In the genomic region with DNA sequence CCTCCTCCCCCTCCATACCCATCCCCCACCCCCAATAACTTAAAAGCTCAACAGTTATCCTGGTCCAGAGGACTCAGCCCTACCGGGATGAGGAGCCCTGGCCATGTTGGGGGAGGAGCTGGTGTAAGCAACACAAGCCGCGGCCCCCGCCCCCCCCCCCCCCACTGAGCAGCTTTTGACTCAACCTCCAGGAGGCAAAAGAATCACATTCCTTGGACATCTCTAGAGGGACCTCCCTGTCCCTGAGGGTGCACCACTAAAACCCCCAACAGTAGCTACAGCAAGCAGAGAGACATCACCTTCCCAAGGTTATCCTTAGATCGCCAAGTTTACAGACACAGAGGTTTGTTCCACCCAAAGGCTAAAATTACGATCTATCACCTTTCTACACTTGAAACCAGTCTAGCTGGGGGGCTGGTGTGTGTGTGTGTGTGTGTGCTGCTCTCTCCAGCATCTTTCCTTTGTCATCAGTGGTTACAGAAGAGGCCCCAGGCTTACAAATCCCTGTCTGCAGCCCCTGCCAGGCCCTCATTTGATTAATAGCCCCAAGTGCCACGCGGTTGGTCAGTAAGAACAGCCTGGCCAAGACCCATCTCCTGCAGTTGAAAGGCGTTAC, we compare ENCODE assay signal across 8 mouse cellular contexts. TPM values are rescaled to one million over a fixed set of nuclear protein-coding genes. Genes with fewer than 3 reads are reported as not detected.
DNase-seq lines count a peak whose midpoint lies in the region; ATAC-seq and TF ChIP-seq lines count a peak whose summit lies in the region.

No protein-coding gene starts in this region.

- H3K36me3 ChIP-seq in kidney, embryonic 16.5 days (ENCODE audit: insufficient read depth, low read length): no peaks in the 10 kb centered on the region; the same call in 1 of the 2 replicates
- H3K36me3 ChIP-seq in hindbrain, postnatal 0 days (ENCODE audit: insufficient read depth, low read length): no peaks in the 10 kb centered on the region
- H3K36me3 ChIP-seq in neural tube, embryonic 15.5 days: no peaks in the 10 kb centered on the region

- peak; percentile 20; the same call in 1 of the 2 replicates for ATAC-seq in kidney, embryonic 16.5 days (ENCODE audit: low FRiP score, low TSS enrichment)
- no peak for ATAC-seq in hindbrain, postnatal 0 days
- ATAC-seq in neural tube, embryonic 15.5 days (ENCODE audit: low FRiP score): no peak
- no peak for ATAC-seq in monocyte, adult 5-6 weeks (replicated peaks; ENCODE audit: insufficient number of reproducible peaks, low FRiP score, low TSS enrichment, poor library complexity, severe bottlenecking)
- no peak for ATAC-seq in activated CD4-positive, CD25-positive, alpha-beta regulatory T cell, adult 4 months

- peak overlapping the region; percentile 67 for H3K4me3 ChIP-seq in kidney, embryonic 16.5 days (ENCODE audit: low read length)
- no peak overlapping the region for H3K4me3 ChIP-seq in hindbrain, postnatal 0 days (ENCODE audit: low read length)
- H3K4me3 ChIP-seq in neural tube, embryonic 15.5 days (replicated peaks): no peak overlapping the region

- H3K4me1 ChIP-seq in kidney, embryonic 16.5 days (ENCODE audit: insufficient read depth, low read length): peaks cover 42% of the 10 kb centered on the region
- H3K4me1 ChIP-seq in hindbrain, postnatal 0 days (ENCODE audit: insufficient read depth, low read length): no peaks in the 10 kb centered on the region
- peaks cover 22% of the 10 kb centered on the region for H3K4me1 ChIP-seq in neural tube, embryonic 15.5 days

- H3K27ac ChIP-seq in kidney, embryonic 16.5 days (ENCODE audit: low read length): peak overlapping the region; percentile 97
- H3K27ac ChIP-seq in hindbrain, postnatal 0 days: no peak overlapping the region
- no peak overlapping the region for H3K27ac ChIP-seq in neural tube, embryonic 15.5 days (replicated peaks)

- peak overlapping the region; percentile 69 for H3K4me2 ChIP-seq in kidney, embryonic 16.5 days (replicated peaks; ENCODE audit: low read depth, low read length)
- H3K4me2 ChIP-seq in hindbrain, postnatal 0 days (ENCODE audit: low read depth, low read length): peak overlapping the region; percentile 93
- H3K4me2 ChIP-seq in neural tube, embryonic 15.5 days: peak overlapping the region; percentile 92

- H3K27me3 ChIP-seq in kidney, embryonic 16.5 days (ENCODE audit: insufficient read depth, low read length): no peaks in the 10 kb centered on the region; the same call in 1 of the 2 replicates
- peaks cover 9% of the 10 kb centered on the region; the same call in 1 of the 2 replicates for H3K27me3 ChIP-seq in hindbrain, postnatal 0 days (ENCODE audit: insufficient read depth, low read length)
- H3K27me3 ChIP-seq in neural tube, embryonic 15.5 days (replicated peaks): peaks cover 27% of the 10 kb centered on the region

- DNase-seq in kidney, adult 8-10 months: no peak
- DNase-seq in brain, embryonic 14.5 days (ENCODE audit: low read depth): peak; percentile 60
- peak; percentile 26 for DNase-seq in hindbrain, postnatal 0 days (ENCODE audit: low spot score)
- no peak for DNase-seq in adrenal gland, postnatal 14 days

- no peak for TF ChIP-seq CTCF in brain, embryonic 14.5 days (IDR thresholded peaks at IDR 0.05; ENCODE audit: borderline replicate concordance, extremely low read depth, insufficient read depth, insufficient read length)
- TF ChIP-seq CTCF in hindbrain, postnatal 0 days (IDR thresholded peaks at IDR 0.05; ENCODE audit: low read depth): no peak

- H3K9ac ChIP-seq in kidney, embryonic 16.5 days (replicated peaks; ENCODE audit: low read length): peak overlapping the region; percentile 71
- H3K9ac ChIP-seq in hindbrain, postnatal 0 days (replicated peaks; ENCODE audit: low read length): no peak overlapping the region
- H3K9ac ChIP-seq in neural tube, embryonic 15.5 days (replicated peaks): no peak overlapping the region

- WGBS in kidney, embryonic 16.5 days: 7% methylated on average over 9 of the region's 9 CpGs
- 9% methylated on average over 9 of the region's 9 CpGs for WGBS in hindbrain, postnatal 0 days
- WGBS in neural tube, embryonic 15.5 days: 6% methylated on average over 9 of the region's 9 CpGs

- H3K9me3 ChIP-seq in kidney, embryonic 16.5 days (ENCODE audit: low read length): no peaks in the 10 kb centered on the region
- no peaks in the 10 kb centered on the region for H3K9me3 ChIP-seq in hindbrain, postnatal 0 days (ENCODE audit: low read length)
- H3K9me3 ChIP-seq in neural tube, embryonic 15.5 days (replicated peaks): no peaks in the 10 kb centered on the region

- TF ChIP-seq POLR2A in brain, embryonic 14.5 days (IDR thresholded peaks at IDR 0.05; ENCODE audit: borderline replicate concordance, extremely low read depth, insufficient read depth, insufficient read length, poor library complexity, severe bottlenecking): no peak

RNA-seq across cellular contexts. Expression of gene Col18a1, which starts 1.8 kb away (rescaled TPM):
- polyA plus RNA-seq in kidney, embryonic 16.5 days (2015; fragmentation: Nextera tagmentation; extraction: Ambion mirVana): 255 and 257 TPM in 2 replicates
- 24.5 and 45.2 TPM in 2 replicates for polyA plus RNA-seq in brain, embryonic 14.5 days (2012; rRNA removed)
- 47.5 and 57.7 TPM in 2 replicates for total RNA-seq in hindbrain, postnatal 0 days (2014; rRNA removed)
- polyA plus RNA-seq in hindbrain, postnatal 0 days (2015; fragmentation: Nextera tagmentation; extraction: Ambion mirVana): 18.2 and 20.0 TPM in 2 replicates
- 37.5 and 48.2 TPM in 2 replicates for polyA plus RNA-seq in neural tube, embryonic 15.5 days (2015; fragmentation: Nextera tagmentation; extraction: Ambion mirVana)
- 42.3 and 103 TPM in 2 replicates for total RNA-seq in adrenal gland, postnatal 14 days (2021)
- total RNA-seq in monocyte, adult 5-6 weeks (2017): not detected in 3 replicates
- under 1 TPM; 0.09 to 0.17 TPM for polyA plus RNA-seq in activated CD4-positive, CD25-positive, alpha-beta regulatory T cell, adult 4 months (2017; shearing (Covaris generic))

Comparison
In these comparisons a context has a peak if more than half of its experiments do, and no peak if none do; other contexts are left out.
1. DNase-seq: peak in brain, embryonic 14.5 days (single experiment) and hindbrain, postnatal 0 days (single experiment); none in kidney, adult 8-10 months (0 of 2) and adrenal gland, postnatal 14 days (single experiment).
2. RNA of gene Col18a1, which starts 1.8 kb away (polyA plus RNA-seq): 255 to 257 TPM in kidney, embryonic 16.5 days, 24.5 to 45.2 TPM in brain, embryonic 14.5 days, 37.5 to 48.2 TPM in neural tube, embryonic 15.5 days and 18.2 to 20.0 TPM in hindbrain, postnatal 0 days; 0.09 to 0.17 TPM in activated CD4-positive, CD25-positive, alpha-beta regulatory T cell, adult 4 months; every median in the first group is over 10 times any median in the second.
3. Peak in every context shown above with its lines, with median percentiles within 50 percentile points of each other: H3K4me2 ChIP-seq.